Mouse (Mus musculus) MEL (cell line): ENCODE results near the gene Rap1b. TPM values are rescaled to one million over a fixed set of nuclear protein-coding genes. Genes with fewer than 3 reads are reported as not detected.

Source experiments
- DNase-seq: peaks from one replicate; pipeline ENCODE4 v3.0.0; 2011; ENCODE audit warnings: low read depth, low spot score
- H3K27ac ChIP-seq: 2 replicates; pipeline ENCODE4 v1.5.1; 2012; ENCODE audit warnings: low read depth, mild to moderate bottlenecking, control low read depth, low read length, moderate library complexity; ENCODE audit not compliant: control insufficient read depth
- H3K27me3 ChIP-seq, 2 experiments: fragments of 150-350 bp in 1 of 2; sonication (generic) in 1 of 2; 2 replicates each; pipeline ENCODE4 v1.6.1; 2012; ENCODE audit warnings: low read length in 2 of 2, mild to moderate bottlenecking in 2 of 2, improper control_type of control experiment in 1 of 2, moderate library complexity in 1 of 2; ENCODE audit not compliant: insufficient read depth in 2 of 2, control insufficient read depth in 1 of 2
- H3K36me3 ChIP-seq, 2 experiments: 2 replicates each; pipeline ENCODE4 v1.6.1; 2012 to 2014; ENCODE audit warnings: low read length in 2 of 2, improper control_type of control experiment in 1 of 2, inconsistent platforms in 1 of 2, mild to moderate bottlenecking in 1 of 2; ENCODE audit not compliant: insufficient read depth in 2 of 2, control insufficient read depth in 1 of 2
- H3K4me1 ChIP-seq, 2 experiments: fragments of 150-350 bp in 1 of 2; sonication (generic) in 1 of 2; 2 replicates each; pipeline ENCODE4 v1.6.1; 2012; ENCODE audit warnings: low read length in 2 of 2, improper control_type of control experiment in 1 of 2, mild to moderate bottlenecking in 1 of 2; ENCODE audit not compliant: insufficient read depth in 2 of 2, control insufficient read depth in 1 of 2
- H3K4me3 ChIP-seq, 2 experiments: fragments of 150-350 bp in 1 of 2; sonication (generic) in 1 of 2; 2 replicates each; pipeline ENCODE4 v1.5.1; 2012; ENCODE audit warnings: low read depth in 2 of 2, low read length in 2 of 2, mild to moderate bottlenecking in 2 of 2, moderate library complexity in 2 of 2, control low read depth in 1 of 2, improper control_type of control experiment in 1 of 2; ENCODE audit not compliant: control insufficient read depth in 1 of 2, insufficient read depth in 1 of 2
- H3K79me2 ChIP-seq: 2 replicates; pipeline ENCODE4 v1.6.1; 2012; ENCODE audit warnings: mild to moderate bottlenecking, low read length, moderate library complexity; ENCODE audit not compliant: control insufficient read depth, poor library complexity, insufficient read depth
- H3K9ac ChIP-seq: 2 replicates; pipeline ENCODE4 v1.6.1; 2012; ENCODE audit warnings: low read depth, mild to moderate bottlenecking, control low read depth, low read length, moderate library complexity; ENCODE audit not compliant: control insufficient read depth, poor library complexity, severe bottlenecking
- H3K9me3 ChIP-seq: fragments of 150-350 bp; sonication (generic); replicated peaks from 2 replicates; pipeline ENCODE4 v1.6.1; 2012; ENCODE audit warnings: mild to moderate bottlenecking, low read length, improper control_type of control experiment, moderate library complexity; ENCODE audit not compliant: insufficient read depth
- CHD1 ChIP-seq: IDR thresholded peaks from 2 replicates; pipeline ENCODE4 v1.6.1; 2012; ENCODE audit warnings: low read depth, mild to moderate bottlenecking, inconsistent platforms, low read length, improper control_type of control experiment
- E2F4 ChIP-seq: IDR thresholded peaks from 2 replicates; pipeline ENCODE4 v1.6.1; 2011; ENCODE audit warnings: low read depth, low read length, improper control_type of control experiment, borderline replicate concordance
- ELF1 ChIP-seq: IDR thresholded peaks from 2 replicates; pipeline ENCODE4 v1.6.1; 2014; ENCODE audit warnings: low read depth, mild to moderate bottlenecking, inconsistent platforms, low read length, improper control_type of control experiment, moderate library complexity
- ETS1 ChIP-seq: IDR thresholded peaks from 2 replicates; pipeline ENCODE4 v1.6.1; 2012; ENCODE audit warnings: low read depth, mild to moderate bottlenecking, inconsistent platforms, low read length, improper control_type of control experiment, moderate library complexity
- GABPA ChIP-seq: IDR thresholded peaks from 2 replicates; pipeline ENCODE4 v1.6.1; 2012; ENCODE audit warnings: low read depth, mild to moderate bottlenecking, inconsistent platforms, low read length, improper control_type of control experiment, moderate library complexity
- MAFK ChIP-seq: IDR thresholded peaks from 2 replicates; pipeline ENCODE4 v1.6.1; 2011; ENCODE audit warnings: low read depth, mild to moderate bottlenecking, low read length, improper control_type of control experiment, borderline replicate concordance
- MXI1 ChIP-seq: IDR thresholded peaks from 2 replicates; pipeline ENCODE4 v1.6.1; 2011; ENCODE audit warnings: mild to moderate bottlenecking, low read depth, low read length, improper control_type of control experiment
- MYC ChIP-seq: IDR thresholded peaks from 2 replicates; pipeline ENCODE4 v1.6.1; 2011; ENCODE audit warnings: low read depth, mild to moderate bottlenecking, low read length, improper control_type of control experiment, moderate library complexity
- POLR2A ChIP-seq, 2 experiments: IDR thresholded peaks; 2 replicates each; pipeline ENCODE4 v1.6.1; 2011 to 2012; ENCODE audit warnings: low read length in 2 of 2, mild to moderate bottlenecking in 2 of 2, control low read depth in 1 of 2, improper control_type of control experiment in 1 of 2, low read depth in 1 of 2, moderate library complexity in 1 of 2; ENCODE audit not compliant: control insufficient read depth in 1 of 2, insufficient read depth in 1 of 2, poor library complexity in 1 of 2
- RAD21 ChIP-seq: IDR thresholded peaks from 2 replicates; pipeline ENCODE4 v1.6.1; 2011; ENCODE audit warnings: mild to moderate bottlenecking, low read depth, low read length, improper control_type of control experiment
- SIN3A ChIP-seq: IDR thresholded peaks from 2 replicates; pipeline ENCODE4 v1.6.1; 2012; ENCODE audit warnings: low read length, improper control_type of control experiment, inconsistent platforms
- UBTF ChIP-seq: IDR thresholded peaks from 2 replicates; pipeline ENCODE4 v1.6.1; 2012; ENCODE audit warnings: low read depth, mild to moderate bottlenecking, inconsistent platforms, low read length, improper control_type of control experiment, moderate library complexity, borderline replicate concordance; ENCODE audit not compliant: insufficient read depth
- USF1 ChIP-seq: IDR thresholded peaks from 2 replicates; pipeline ENCODE4 v1.6.1; 2014; ENCODE audit warnings: low read depth, mild to moderate bottlenecking, inconsistent platforms, low read length, improper control_type of control experiment, moderate library complexity
- USF2 ChIP-seq, 2 experiments: IDR thresholded peaks; 2 replicates each; pipeline ENCODE4 v1.6.1; 2011 to 2012; ENCODE audit warnings: improper control_type of control experiment in 2 of 2, low read length in 2 of 2, borderline replicate concordance in 1 of 2, inconsistent platforms in 1 of 2, low read depth in 1 of 2, mild to moderate bottlenecking in 1 of 2; ENCODE audit not compliant: insufficient read depth in 1 of 2
- ZC3H11A ChIP-seq: IDR thresholded peaks from 2 replicates; pipeline ENCODE4 v1.6.1; 2012; ENCODE audit warnings: low read depth, mild to moderate bottlenecking, inconsistent platforms, low read length, improper control_type of control experiment
- polyA plus RNA-seq, 2 experiments: library from polyadenylated mRNA; stranded (reverse) in 1 of 2; unstranded in 1 of 2; fragments of >175 nt in 1 of 2; fragments of >200 nt in 1 of 2; gene quantifications; 2 replicates each; pipeline versions ENCODE4 v1.2.1 to v1.2.4; 2012; ENCODE audit warnings: low replicate concordance in 2 of 2, low read depth in 1 of 2; ENCODE audit not compliant: insufficient read length in 2 of 2, insufficient read depth in 1 of 2, missing spikeins in 1 of 2
- total RNA-seq: library from RNA; depleted of rRNA; stranded (reverse); fragments of 300-350 nt; gene quantifications from 2 replicates; pipeline ENCODE4 v1.2.3, GENCODE M21; 2012

Rap1b gene
- total and polyA plus RNA-seq, 3 experiments = 42.3 to 89.1 (median 83.3) TPM

DNA sequence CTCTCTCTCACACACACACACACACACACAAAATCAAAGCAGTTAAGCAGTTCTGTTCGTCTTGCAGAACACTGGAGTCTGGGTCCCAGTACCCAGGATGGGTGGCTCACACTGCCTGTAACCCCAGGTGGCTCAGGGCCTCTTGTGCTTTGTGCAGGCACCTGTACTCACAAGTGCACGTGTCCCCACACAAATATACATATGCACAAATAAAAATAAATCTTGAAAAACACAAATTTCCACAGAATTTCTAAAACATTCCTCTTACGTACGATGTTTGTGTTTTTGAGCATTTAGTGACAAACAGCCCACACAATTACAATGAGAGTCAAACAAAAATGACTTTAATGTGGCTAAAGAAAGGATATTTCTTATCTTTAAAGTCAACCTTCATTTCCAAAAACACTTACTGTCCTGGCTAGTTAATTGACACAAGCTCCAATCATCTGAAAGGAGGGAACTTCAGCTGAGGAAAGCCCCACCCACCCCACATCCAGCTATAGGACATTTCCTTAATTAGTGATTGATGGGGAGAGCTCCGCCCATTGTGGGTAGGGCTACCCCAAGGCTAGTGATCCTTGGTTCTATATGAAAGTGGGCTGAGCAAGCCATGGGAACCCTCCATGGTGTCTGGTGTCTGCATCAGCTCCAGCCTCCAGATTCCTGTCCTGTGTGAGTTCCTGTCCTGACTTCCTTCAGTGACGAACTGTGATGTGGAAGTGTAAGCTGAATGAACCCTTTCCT, 70.3 kb downstream of the Rap1b start (continued):
- no peak for TF ChIP-seq ZC3H11A
- no peak for TF ChIP-seq USF1

DNA sequence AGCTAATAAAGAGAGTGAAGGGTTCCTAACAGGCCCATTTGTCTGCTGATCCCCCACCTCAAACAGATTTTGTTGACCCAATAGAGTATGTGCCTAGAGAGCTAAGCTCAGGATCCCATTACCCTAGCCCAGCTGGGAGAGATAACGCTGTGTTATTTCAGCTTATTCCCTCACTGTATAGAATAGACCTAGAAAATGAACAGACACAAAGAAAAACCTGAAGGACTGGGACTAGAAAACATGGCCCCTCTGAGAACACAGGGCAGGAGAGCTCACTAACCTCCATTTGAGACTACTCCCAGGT, 71.1 kb downstream of the Rap1b start:
- H3K79me2 ChIP-seq = no peaks in the 10 kb centered on the region
- peaks cover 0 to 31% of the 10 kb centered on the region in 2 experiments; a peak in 2 of 4 replicates for H3K36me3 ChIP-seq
- no peaks in the 10 kb centered on the region for H3K4me1 ChIP-seq
- H3K4me3 ChIP-seq = no peak overlapping the region
- H3K9me3 ChIP-seq = no peaks in the 10 kb centered on the region
- DNase-seq = no peak
- H3K27me3 ChIP-seq = no peaks in the 10 kb centered on the region
- no peak overlapping the region for H3K27ac ChIP-seq
- TF ChIP-seq USF2 (IDR thresholded peaks at IDR 0.05; ENCODE audit: borderline replicate concordance in 1 of 2, insufficient read depth in 1 of 2, low read depth in 1 of 2, low read length in 2 of 2) (no peak), CHD1 (no peak), MYC (no peak), E2F4 (no peak), SIN3A (no peak), MXI1 (no peak), ELF1 (no peak)
- TF ChIP-seq, all 39 proteins: peak for 0
- no peak overlapping the region for H3K9ac ChIP-seq

DNA sequence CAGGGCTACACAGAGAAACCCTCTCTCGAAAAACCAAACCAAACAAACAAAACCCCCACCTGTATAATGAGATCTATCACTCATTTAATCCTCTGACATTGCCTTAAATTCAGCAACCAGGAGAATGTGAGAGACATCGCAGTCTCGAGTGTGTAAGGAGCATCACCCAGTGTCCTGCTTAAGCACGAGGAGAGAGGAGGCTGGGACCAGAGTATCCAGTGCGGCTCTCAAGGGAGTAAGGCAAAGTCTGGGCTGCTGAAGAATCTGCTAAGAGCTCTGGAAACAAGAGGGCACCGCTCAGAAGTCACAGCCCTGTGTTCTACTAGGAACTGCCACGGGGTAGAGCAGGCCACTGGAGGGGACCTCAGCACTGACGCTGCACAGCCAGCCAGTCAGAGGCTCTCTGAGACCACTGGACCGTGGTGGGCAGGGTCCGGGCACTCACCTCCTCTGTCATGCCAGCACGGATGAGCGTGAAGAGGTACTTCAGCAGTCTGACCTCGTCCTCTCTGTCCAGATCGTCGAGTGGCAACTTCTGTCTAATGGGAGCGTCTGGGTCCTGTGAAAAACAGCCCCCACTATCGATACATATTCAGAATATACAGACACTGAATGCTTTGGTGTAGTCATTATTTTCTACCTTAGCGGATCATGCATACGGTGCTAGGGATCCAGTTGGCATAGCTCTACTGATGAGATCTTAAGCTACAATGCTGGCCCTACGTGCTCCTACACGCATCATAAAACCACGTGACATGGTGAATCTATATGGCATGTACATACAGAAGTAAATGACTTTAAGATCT, 71.6 kb downstream of the Rap1b start:
- Histone ChIP-seq H3K79me2 (no peaks in the 10 kb centered on the region), H3K4me1 (no peaks in the 10 kb centered on the region), H3K4me3 (no peak overlapping the region), H3K27ac (no peak overlapping the region), H3K36me3 (peaks cover 0 to 27% of the 10 kb centered on the region in 2 experiments; a peak in 2 of 4 replicates), H3K27me3 (no peaks in the 10 kb centered on the region), H3K9me3 (no peaks in the 10 kb centered on the region), H3K9ac (no peak overlapping the region)
- DNase-seq = no peak
- no peak for TF ChIP-seq MAFK
- no peak for TF ChIP-seq GABPA
- no peak for TF ChIP-seq USF1
- no peak for TF ChIP-seq ETS1
- TF ChIP-seq UBTF = no peak
- no peak for TF ChIP-seq ELF1
- no peak for TF ChIP-seq POLR2A (IDR thresholded peaks at IDR 0.05; ENCODE audit: control insufficient read depth in 1 of 2, insufficient read depth in 1 of 2, low read depth in 1 of 2, low read length in 2 of 2, poor library complexity in 1 of 2)
- no peak for TF ChIP-seq E2F4
- TF ChIP-seq RAD21 = no peak
